Mouse (Mus musculus) heart, embryonic 16.5 days (tissue): ENCODE results near the gene Kmt5c. TPM values are rescaled to one million over a fixed set of nuclear protein-coding genes. Genes with fewer than 3 reads are reported as not detected.

Experiments
- ATAC-seq: fragments of 200-750 bp; cut with Nextera tagmentation; replicated peaks from 2 replicates; pipeline ENCODE4 v1.8.0; 2017; ENCODE audit warnings: moderate number of reproducible peaks; ENCODE audit not compliant: insufficient read depth, low FRiP score; ENCODE audit errors: extremely low read depth
- H3K27ac ChIP-seq: fragments of 300-500 bp; sonication (generic); 2 replicates; pipeline ENCODE4 v1.5.1; 2014; ENCODE audit warnings: mild to moderate bottlenecking, low read length, control low read depth, moderate library complexity
- H3K27me3 ChIP-seq: fragments of 300-500 bp; sonication (generic); 2 replicates; pipeline ENCODE4 v1.6.1; 2014; ENCODE audit warnings: low read length, mixed read lengths; ENCODE audit not compliant: control insufficient read depth, insufficient read depth
- H3K36me3 ChIP-seq: fragments of 300-500 bp; sonication (generic); 2 replicates; pipeline ENCODE4 v1.6.1; 2014; ENCODE audit not compliant: control insufficient read depth, insufficient read depth
- H3K4me1 ChIP-seq: fragments of 300-500 bp; sonication (generic); 2 replicates; pipeline ENCODE4 v1.6.1; 2014; ENCODE audit warnings: low read length, mixed read lengths; ENCODE audit not compliant: control insufficient read depth, insufficient read depth
- H3K4me2 ChIP-seq: fragments of 300-500 bp; sonication (generic); 2 replicates; pipeline ENCODE4 v1.6.1; 2014; ENCODE audit warnings: low read depth, mild to moderate bottlenecking, control low read depth, low read length
- H3K4me3 ChIP-seq: fragments of 300-500 bp; sonication (generic); 2 replicates; pipeline ENCODE4 v1.5.1; 2014; ENCODE audit warnings: mild to moderate bottlenecking, control low read depth, low read length
- H3K9ac ChIP-seq: fragments of 300-500 bp; sonication (generic); 2 replicates; pipeline ENCODE4 v1.6.1; 2014; ENCODE audit warnings: low read length, control low read depth
- H3K9me3 ChIP-seq: fragments of 300-500 bp; sonication (generic); replicated peaks from 2 replicates; pipeline ENCODE4 v1.6.1; 2016; ENCODE audit warnings: low read length; ENCODE audit not compliant: control insufficient read depth
- WGBS: fragments of 180-500 bp; shearing (Covaris S2); extraction: QIAGEN DNeasy Blood & Tissue Kit; methylation state at CpG from one replicate; pipeline ENCODE4 v1.1.7; 2014; 5-methylcytosine and 5-hydroxymethylcytosine counted together
- polyA plus RNA-seq: library from polyadenylated mRNA; unstranded; fragments of >200 nt; fragmentation: Nextera tagmentation; extraction: Ambion mirVana; gene quantifications from 2 replicates; pipeline ENCODE4 v1.2.1, GENCODE M21; 2015

Kmt5c gene
- polyA plus RNA-seq, 1 experiment from 2014 or later = 53.6 TPM

- Histone ChIP-seq H3K4me2 (no peak overlapping the region), H3K9me3 (no peaks in the 10 kb centered on the region), H3K4me1 (no peaks in the 10 kb centered on the region), H3K9ac (no peak overlapping the region), H3K36me3 (peaks cover 5% of the 10 kb centered on the region; the same call in 1 of the 2 replicates), H3K4me3 (no peak overlapping the region), H3K27ac (no peak overlapping the region), H3K27me3 (no peaks in the 10 kb centered on the region; the same call in 1 of the 2 replicates)
- ATAC-seq = no peak
- WGBS = 92% methylated on average over 3 of the region's 3 CpGs
Observed at GRCm38 (mm10) chr7:4719276-4719675, 20.6 kb upstream of the Kmt5c start.

DNA sequence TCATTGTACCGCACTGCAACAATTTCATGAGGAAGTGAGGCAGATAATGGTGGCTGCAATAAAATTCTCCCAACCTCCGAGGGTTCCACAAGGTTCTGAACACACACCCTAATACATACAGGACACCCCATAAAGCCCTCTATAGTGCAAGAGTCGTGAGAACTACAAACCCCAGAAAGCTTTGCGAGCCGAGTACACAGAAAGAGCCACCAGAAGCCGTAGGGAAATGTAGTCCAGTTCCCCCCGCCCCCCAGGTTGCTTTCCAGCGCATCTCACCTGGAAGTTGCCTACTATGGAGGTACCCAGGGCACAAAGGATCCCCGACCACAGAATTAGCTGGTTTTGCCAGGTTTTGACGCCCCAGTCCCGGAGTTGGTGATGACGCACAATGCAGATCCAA lies 16.4 kb upstream of the Kmt5c start:
- Histone ChIP-seq H3K9ac (no peak overlapping the region), H3K27ac (no peak overlapping the region), H3K4me1 (no peaks in the 10 kb centered on the region), H3K9me3 (no peaks in the 10 kb centered on the region), H3K36me3 (no peaks in the 10 kb centered on the region), H3K4me2 (peak overlapping the region; percentile 43), H3K27me3 (no peaks in the 10 kb centered on the region; the same call in 1 of the 2 replicates), H3K4me3 (peak overlapping the region; percentile 21)
- 36% methylated on average over 12 of the region's 12 CpGs for WGBS
- ATAC-seq = no peak; the same call in 1 of the 2 replicates

- no peak for ATAC-seq
- H3K9me3 ChIP-seq = no peaks in the 10 kb centered on the region
- no peak overlapping the region for H3K9ac ChIP-seq
- no peaks in the 10 kb centered on the region; the same call in 1 of the 2 replicates for H3K27me3 ChIP-seq
- H3K36me3 ChIP-seq = no peaks in the 10 kb centered on the region
- WGBS = 47% methylated on average over 3 of the region's 3 CpGs
- no peak overlapping the region for H3K4me2 ChIP-seq
- no peak overlapping the region for H3K27ac ChIP-seq
- H3K4me3 ChIP-seq = no peak overlapping the region
- no peaks in the 10 kb centered on the region for H3K4me1 ChIP-seq
Observed at GRCm38 (mm10) chr7:4724359-4724758, 15.6 kb upstream of the Kmt5c start.

GRCm38 (mm10) chr7:4725169-4725568 lies 14.7 kb upstream of the Kmt5c start, which contains the start of gene Tmem150b:
Tmem150b (minus strand) TSS chr7:4725249.
- Histone ChIP-seq H3K9ac (no peak within 1 kb of the TSS), H3K27ac (no peak within 1 kb of the TSS), H3K36me3 (no peaks in the 10 kb centered on the region), H3K4me3 (no peak within 1 kb of the TSS), H3K9me3 (no peaks in the 10 kb centered on the region; the same call in 1 of the 2 replicates), H3K4me1 (no peaks in the 10 kb centered on the region), H3K4me2 (no peak within 1 kb of the TSS), H3K27me3 (no peaks in the 10 kb centered on the region; the same call in 1 of the 2 replicates)
- ATAC-seq = no peak
- WGBS = 54% methylated on average over 7 of the region's 7 CpGs

- Histone ChIP-seq H3K4me3 (no peak overlapping the region), H3K4me2 (no peak overlapping the region), H3K4me1 (no peaks in the 10 kb centered on the region), H3K36me3 (no peaks in the 10 kb centered on the region), H3K27me3 (no peaks in the 10 kb centered on the region), H3K9ac (no peak overlapping the region), H3K9me3 (no peaks in the 10 kb centered on the region; the same call in 1 of the 2 replicates), H3K27ac (no peak overlapping the region)
- ATAC-seq = no peak
- WGBS = 73% methylated on average over 5 of the region's 5 CpGs
Observed at GRCm38 (mm10) chr7:4731090-4731489, 8.8 kb upstream of the Kmt5c start.

GRCm38 (mm10) chr7:4732968-4733392 lies 6.9 kb upstream of the Kmt5c start:
- no peak overlapping the region for H3K27ac ChIP-seq
- H3K4me1 ChIP-seq = no peaks in the 10 kb centered on the region
- H3K4me3 ChIP-seq = no peak overlapping the region
- H3K36me3 ChIP-seq = no peaks in the 10 kb centered on the region
- H3K9me3 ChIP-seq = no peaks in the 10 kb centered on the region; the same call in 1 of the 2 replicates
- no peak overlapping the region for H3K9ac ChIP-seq
- no peaks in the 10 kb centered on the region for H3K27me3 ChIP-seq
- 57% methylated on average over 6 of the region's 6 CpGs for WGBS
- ATAC-seq = no peak
- no peak overlapping the region for H3K4me2 ChIP-seq

- Histone ChIP-seq H3K36me3 (peaks cover 5% of the 10 kb centered on the region; the same call in 1 of the 2 replicates), H3K4me3 (peak overlapping the region; percentile 58), H3K9ac (peak overlapping the region; percentile 66), H3K4me2 (peak overlapping the region; percentile 89), H3K27me3 (no peaks in the 10 kb centered on the region), H3K27ac (peak overlapping the region; percentile 82), H3K4me1 (peaks cover 27% of the 10 kb centered on the region), H3K9me3 (no peaks in the 10 kb centered on the region)
- ATAC-seq = no peak
- WGBS = 47% methylated on average over 10 of the region's 10 CpGs
Observed at GRCm38 (mm10) chr7:4739041-4739543, 823 bp upstream of the Kmt5c start.

DNA sequence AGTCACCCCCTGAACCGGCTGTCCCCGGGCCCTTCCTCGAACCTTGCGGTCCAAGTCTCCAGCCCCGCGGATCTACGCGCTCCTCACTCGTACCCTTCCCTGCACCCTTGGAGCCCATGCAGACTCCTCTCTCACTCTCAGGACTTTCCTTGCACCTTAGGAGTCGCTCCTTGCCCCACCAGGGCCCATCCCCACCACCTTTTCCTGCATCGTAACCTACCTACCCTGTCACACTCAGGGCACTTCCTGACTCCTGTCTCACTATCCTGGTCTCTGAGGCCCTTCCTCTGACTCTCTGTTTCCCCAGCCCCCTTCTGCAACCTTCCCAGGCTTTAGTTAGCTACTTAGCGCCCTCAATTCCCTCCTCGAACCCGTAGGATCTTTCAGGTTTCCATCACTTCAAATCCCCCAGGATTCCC lies 403 bp downstream of the Kmt5c start:
- H3K36me3 ChIP-seq = peaks cover 5% of the 10 kb centered on the region; the same call in 1 of the 2 replicates
- peaks cover 27% of the 10 kb centered on the region for H3K4me1 ChIP-seq
- no peaks in the 10 kb centered on the region for H3K9me3 ChIP-seq
- H3K4me3 ChIP-seq = peak overlapping the region; percentile 79
- peak; percentile 2 for ATAC-seq
- no peaks in the 10 kb centered on the region for H3K27me3 ChIP-seq
- peak overlapping the region; percentile 94 for H3K9ac ChIP-seq
- H3K4me2 ChIP-seq = peak overlapping the region; percentile 73
- peak overlapping the region; percentile 93 for H3K27ac ChIP-seq
- WGBS = under 1% methylated on average over 14 of the region's 14 CpGs

DNA sequence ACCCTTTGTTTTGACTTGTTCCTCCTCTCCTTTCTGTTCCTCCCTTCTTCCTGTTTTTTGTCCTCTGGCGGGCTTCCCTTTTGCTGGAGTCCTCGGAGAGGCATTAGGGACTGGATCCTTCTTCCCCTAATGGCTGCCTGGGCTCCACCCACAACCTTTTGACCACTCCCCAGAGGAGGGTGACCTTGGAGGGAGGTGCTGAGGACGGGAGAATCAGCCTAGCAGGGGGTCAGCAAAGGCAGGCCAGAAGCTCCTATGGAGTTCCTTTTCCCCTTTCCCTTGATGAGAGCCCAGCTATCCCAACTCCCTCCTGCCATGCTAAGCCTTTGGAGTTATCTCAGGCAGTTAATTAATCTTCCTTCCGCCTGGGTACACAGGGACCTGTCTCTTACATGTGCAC lies 1.2 kb downstream of the Kmt5c start:
- peak overlapping the region; percentile 93 for H3K27ac ChIP-seq
- H3K4me1 ChIP-seq = peaks cover 27% of the 10 kb centered on the region
- peaks cover 5% of the 10 kb centered on the region; the same call in 1 of the 2 replicates for H3K36me3 ChIP-seq
- H3K27me3 ChIP-seq = no peaks in the 10 kb centered on the region
- H3K4me3 ChIP-seq = peak overlapping the region; percentile 79
- H3K4me2 ChIP-seq = peak overlapping the region; percentile 73
- no peaks in the 10 kb centered on the region for H3K9me3 ChIP-seq
- no peak for ATAC-seq
- under 1% methylated on average over 4 of the region's 4 CpGs for WGBS
- peak overlapping the region; percentile 94 for H3K9ac ChIP-seq
